Mouse (Mus musculus) MEL (cell line): Measurements from ENCODE around the gene Trmt112. TPM values are rescaled to one million over a fixed set of nuclear protein-coding genes. Genes with fewer than 3 reads are reported as not detected.

Experiments
- DNase-seq: peaks from one replicate; pipeline ENCODE4 v3.0.0; 2011; ENCODE audit warnings: low read depth, low spot score
- H3K27ac ChIP-seq: 2 replicates; pipeline ENCODE4 v1.5.1; 2012; ENCODE audit warnings: low read depth, mild to moderate bottlenecking, control low read depth, low read length, moderate library complexity; ENCODE audit not compliant: control insufficient read depth
- H3K27me3 ChIP-seq, 2 experiments: fragments of 150-350 bp in 1 of 2; sonication (generic) in 1 of 2; 2 replicates each; pipeline ENCODE4 v1.6.1; 2012; ENCODE audit warnings: low read length in 2 of 2, mild to moderate bottlenecking in 2 of 2, improper control_type of control experiment in 1 of 2, moderate library complexity in 1 of 2; ENCODE audit not compliant: insufficient read depth in 2 of 2, control insufficient read depth in 1 of 2
- H3K36me3 ChIP-seq, 2 experiments: 2 replicates each; pipeline ENCODE4 v1.6.1; 2012 to 2014; ENCODE audit warnings: low read length in 2 of 2, improper control_type of control experiment in 1 of 2, inconsistent platforms in 1 of 2, mild to moderate bottlenecking in 1 of 2; ENCODE audit not compliant: insufficient read depth in 2 of 2, control insufficient read depth in 1 of 2
- H3K4me1 ChIP-seq, 2 experiments: fragments of 150-350 bp in 1 of 2; sonication (generic) in 1 of 2; 2 replicates each; pipeline ENCODE4 v1.6.1; 2012; ENCODE audit warnings: low read length in 2 of 2, improper control_type of control experiment in 1 of 2, mild to moderate bottlenecking in 1 of 2; ENCODE audit not compliant: insufficient read depth in 2 of 2, control insufficient read depth in 1 of 2
- H3K4me3 ChIP-seq, 2 experiments: fragments of 150-350 bp in 1 of 2; sonication (generic) in 1 of 2; 2 replicates each; pipeline ENCODE4 v1.5.1; 2012; ENCODE audit warnings: low read depth in 2 of 2, low read length in 2 of 2, mild to moderate bottlenecking in 2 of 2, moderate library complexity in 2 of 2, control low read depth in 1 of 2, improper control_type of control experiment in 1 of 2; ENCODE audit not compliant: control insufficient read depth in 1 of 2, insufficient read depth in 1 of 2
- H3K79me2 ChIP-seq: 2 replicates; pipeline ENCODE4 v1.6.1; 2012; ENCODE audit warnings: mild to moderate bottlenecking, low read length, moderate library complexity; ENCODE audit not compliant: control insufficient read depth, poor library complexity, insufficient read depth
- H3K9ac ChIP-seq: 2 replicates; pipeline ENCODE4 v1.6.1; 2012; ENCODE audit warnings: low read depth, mild to moderate bottlenecking, control low read depth, low read length, moderate library complexity; ENCODE audit not compliant: control insufficient read depth, poor library complexity, severe bottlenecking
- H3K9me3 ChIP-seq: fragments of 150-350 bp; sonication (generic); replicated peaks from 2 replicates; pipeline ENCODE4 v1.6.1; 2012; ENCODE audit warnings: mild to moderate bottlenecking, low read length, improper control_type of control experiment, moderate library complexity; ENCODE audit not compliant: insufficient read depth
- CHD1 ChIP-seq: IDR thresholded peaks from 2 replicates; pipeline ENCODE4 v1.6.1; 2012; ENCODE audit warnings: low read depth, mild to moderate bottlenecking, inconsistent platforms, low read length, improper control_type of control experiment
- CHD2 ChIP-seq: IDR thresholded peaks from 2 replicates; pipeline ENCODE4 v1.6.1; 2011; ENCODE audit warnings: low read length, improper control_type of control experiment
- E2F4 ChIP-seq: IDR thresholded peaks from 2 replicates; pipeline ENCODE4 v1.6.1; 2011; ENCODE audit warnings: low read depth, low read length, improper control_type of control experiment, borderline replicate concordance
- EP300 ChIP-seq, 2 experiments: IDR thresholded peaks; 2 replicates each; pipeline ENCODE4 v1.6.1; 2011; ENCODE audit warnings: improper control_type of control experiment in 2 of 2, low read length in 2 of 2, low read depth in 1 of 2, mild to moderate bottlenecking in 1 of 2
- ETS1 ChIP-seq: IDR thresholded peaks from 2 replicates; pipeline ENCODE4 v1.6.1; 2012; ENCODE audit warnings: low read depth, mild to moderate bottlenecking, inconsistent platforms, low read length, improper control_type of control experiment, moderate library complexity
- HCFC1 ChIP-seq: IDR thresholded peaks from 2 replicates; pipeline ENCODE4 v1.6.1; 2012; ENCODE audit warnings: low read depth, mild to moderate bottlenecking, inconsistent platforms, low read length, improper control_type of control experiment, moderate library complexity
- JUND ChIP-seq: IDR thresholded peaks from 2 replicates; pipeline ENCODE4 v1.6.1; 2011; ENCODE audit warnings: low read depth, mild to moderate bottlenecking, improper control_type of control experiment, low read length
- KAT2A ChIP-seq: conservative IDR thresholded peaks from 2 replicates; pipeline ENCODE4 v1.6.1; 2012; ENCODE audit warnings: low read depth, low read length, improper control_type of control experiment, inconsistent platforms
- RCOR1 ChIP-seq: IDR thresholded peaks from 2 replicates; pipeline ENCODE4 v1.6.1; 2012; ENCODE audit warnings: low read depth, mild to moderate bottlenecking, inconsistent platforms, low read length, improper control_type of control experiment
- TAL1 ChIP-seq: IDR thresholded peaks from 2 replicates; pipeline ENCODE4 v1.6.1; 2012; ENCODE audit warnings: mild to moderate bottlenecking, inconsistent platforms, low read length, moderate library complexity, mixed read lengths
- UBTF ChIP-seq: IDR thresholded peaks from 2 replicates; pipeline ENCODE4 v1.6.1; 2012; ENCODE audit warnings: low read depth, mild to moderate bottlenecking, inconsistent platforms, low read length, improper control_type of control experiment, moderate library complexity, borderline replicate concordance; ENCODE audit not compliant: insufficient read depth
- USF1 ChIP-seq: IDR thresholded peaks from 2 replicates; pipeline ENCODE4 v1.6.1; 2014; ENCODE audit warnings: low read depth, mild to moderate bottlenecking, inconsistent platforms, low read length, improper control_type of control experiment, moderate library complexity
- USF2 ChIP-seq, 2 experiments: IDR thresholded peaks; 2 replicates each; pipeline ENCODE4 v1.6.1; 2011 to 2012; ENCODE audit warnings: improper control_type of control experiment in 2 of 2, low read length in 2 of 2, borderline replicate concordance in 1 of 2, inconsistent platforms in 1 of 2, low read depth in 1 of 2, mild to moderate bottlenecking in 1 of 2; ENCODE audit not compliant: insufficient read depth in 1 of 2
- ZMIZ1 ChIP-seq: IDR thresholded peaks from 2 replicates; pipeline ENCODE4 v1.6.1; 2012; ENCODE audit warnings: low read depth, mild to moderate bottlenecking, inconsistent platforms, low read length, improper control_type of control experiment, moderate library complexity
- polyA plus RNA-seq, 2 experiments: library from polyadenylated mRNA; stranded (reverse) in 1 of 2; unstranded in 1 of 2; fragments of >175 nt in 1 of 2; fragments of >200 nt in 1 of 2; gene quantifications; 2 replicates each; pipeline versions ENCODE4 v1.2.1 to v1.2.4; 2012; ENCODE audit warnings: low replicate concordance in 2 of 2, low read depth in 1 of 2; ENCODE audit not compliant: insufficient read length in 2 of 2, insufficient read depth in 1 of 2, missing spikeins in 1 of 2
- total RNA-seq: library from RNA; depleted of rRNA; stranded (reverse); fragments of 300-350 nt; gene quantifications from 2 replicates; pipeline ENCODE4 v1.2.3, GENCODE M21; 2012

The Trmt112 gene
- total and polyA plus RNA-seq, 3 experiments: 294 to 319 TPM; not detected in 1

- DNase-seq: no peak
- Histone ChIP-seq H3K9me3 (no peaks in the 10 kb centered on the region), H3K4me3 (no peak overlapping the region), H3K27ac (no peak overlapping the region), H3K9ac (no peak overlapping the region), H3K27me3 (no peaks in the 10 kb centered on the region), H3K36me3 (peaks cover 0 to 5% of the 10 kb centered on the region in 2 experiments; a peak in 2 of 4 replicates), H3K4me1 (peaks cover 0 to 8% of the 10 kb centered on the region in 2 experiments; a peak in 2 of 4 replicates), H3K79me2 (peaks cover 22% of the 10 kb centered on the region)
- TF ChIP-seq ETS1 (no peak), HCFC1 (no peak), UBTF (no peak)
Observed at GRCm38 (mm10) chr19:6905498-6906159, 3.9 kb upstream of the Trmt112 start.

DNA sequence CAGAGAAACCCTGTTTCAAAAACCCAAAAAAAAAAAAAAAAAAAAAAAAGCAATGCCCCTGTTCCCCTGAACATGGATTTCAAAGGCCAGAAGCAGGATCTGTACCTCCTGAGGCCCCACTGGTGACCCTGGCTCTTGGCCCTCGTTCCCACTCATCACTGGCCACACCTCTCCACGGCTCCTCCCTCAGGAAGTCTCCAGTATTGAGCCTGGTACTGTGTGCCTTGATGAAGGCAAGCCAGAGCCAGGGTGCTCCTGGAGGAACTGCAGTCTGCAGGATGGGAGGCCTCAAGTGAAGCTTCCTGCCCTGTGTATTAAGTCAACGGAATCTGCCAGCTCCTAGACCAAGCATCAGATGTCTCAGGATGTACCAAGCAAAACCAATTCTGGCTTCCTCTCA, 3.3 kb upstream of the Trmt112 start:
- Histone ChIP-seq H3K4me1 (peaks cover 0 to 8% of the 10 kb centered on the region in 2 experiments; a peak in 2 of 4 replicates), H3K9me3 (no peaks in the 10 kb centered on the region), H3K36me3 (peaks cover 0 to 8% of the 10 kb centered on the region in 2 experiments; a peak in 3 of 4 replicates), H3K27me3 (no peaks in the 10 kb centered on the region), H3K4me3 (no peak overlapping the region), H3K27ac (no peak overlapping the region), H3K9ac (no peak overlapping the region), H3K79me2 (peaks cover 25% of the 10 kb centered on the region)
- DNase-seq: no peak
- TF ChIP-seq HCFC1 (no peak), KAT2A (no peak), EP300 (IDR thresholded peaks at IDR 0.05; ENCODE audit: low read depth in 1 of 2, low read length in 2 of 2) (no peak), TAL1 (no peak), ETS1 (no peak), ZMIZ1 (no peak), E2F4 (no peak), USF2 (IDR thresholded peaks at IDR 0.05; ENCODE audit: borderline replicate concordance in 1 of 2, insufficient read depth in 1 of 2, low read depth in 1 of 2, low read length in 2 of 2) (no peak), USF1 (no peak), JUND (no peak), UBTF (no peak), RCOR1 (no peak), CHD1 (no peak), CHD2 (no peak)
